Mouse (Mus musculus) hematopoietic stem cell, adult 5-6 weeks (primary cell): Measurements from ENCODE around the gene Rpl41. TPM values are rescaled to one million over a fixed set of nuclear protein-coding genes. Genes with fewer than 3 reads are reported as not detected.
A peak's percentile ranks its signal among the peaks of the same experiment; 100 is the strongest.

ENCODE experiments used
- ATAC-seq, 2 experiments: fragments of 125-278 bp in 1 of 2; replicated peaks in 1 of 2; 2 replicates each; pipeline ENCODE4 v1.8.0; 2016 to 2017; ENCODE audit warnings: inconsistent platforms in 2 of 2, mild to moderate bottlenecking in 2 of 2, moderate number of reproducible peaks in 2 of 2, low read depth in 1 of 2, moderate TSS enrichment in 1 of 2; ENCODE audit not compliant: low FRiP score in 2 of 2, poor library complexity in 2 of 2, severe bottlenecking in 2 of 2, insufficient read depth in 1 of 2, low TSS enrichment in 1 of 2
- total RNA-seq: library from RNA; stranded (forward); fragments of 172-1452, 232-1000 nt; gene quantifications from 2 replicates; pipeline ENCODE4 v1.2.3, GENCODE M21; 2017

Rpl41 gene
- total RNA-seq, 1 experiment from 2014 or later = 2,366 TPM

- ATAC-seq = no peak
These were observed 10.7 kb downstream of the Rpl41 start for GRCm38 (mm10) chr10:128538340-128538870.

- peak; percentile 96 to 98 for ATAC-seq
These were observed 12.7 kb downstream of the Rpl41 start for GRCm38 (mm10) chr10:128536266-128536940.

- peak; percentile 23 to 63 for ATAC-seq
These were observed 13.4 kb downstream of the Rpl41 start for GRCm38 (mm10) chr10:128535624-128536265.

GRCm38 (mm10) chr10:128535206-128535605 lies 13.9 kb downstream of the Rpl41 start:
- ATAC-seq = no peak

- ATAC-seq = no peak
These were observed 22.4 kb downstream of the Rpl41 start for GRCm38 (mm10) chr10:128526366-128527356.

GRCm38 (mm10) chr10:128525671-128526308 lies 23.3 kb downstream of the Rpl41 start, which contains the start of gene Esyt1:
Esyt1 (minus strand) TSS chr10:128525871.
- peak; percentile 87 to 90 for ATAC-seq

- ATAC-seq = peak; percentile 23 to 33; a peak in 3 of 4 replicates
These were observed 24.1 kb downstream of the Rpl41 start for GRCm38 (mm10) chr10:128524732-128525662.

- ATAC-seq = no peak
These were observed 24.9 kb downstream of the Rpl41 start for GRCm38 (mm10) chr10:128524111-128524731.

GRCm38 (mm10) chr10:128522351-128522750 lies 26.8 kb downstream of the Rpl41 start:
- ATAC-seq = no peak

GRCm38 (mm10) chr10:128520591-128520990 lies 28.5 kb downstream of the Rpl41 start:
- ATAC-seq = no peak

GRCm38 (mm10) chr10:128518833-128519232 lies 30.3 kb downstream of the Rpl41 start:
- peak; percentile 17 to 38; a peak in 1 of 4 replicates for ATAC-seq

- peak; percentile 61 to 65; a peak in 3 of 4 replicates for ATAC-seq
These were observed 32.4 kb downstream of the Rpl41 start for GRCm38 (mm10) chr10:128516677-128517076.

GRCm38 (mm10) chr10:128516029-128516428 lies 33.1 kb downstream of the Rpl41 start:
- ATAC-seq = no peak

- no peak for ATAC-seq
These were observed 34.1 kb downstream of the Rpl41 start for GRCm38 (mm10) chr10:128515044-128515443.

GRCm38 (mm10) chr10:128511761-128512160 lies 37.3 kb downstream of the Rpl41 start:
- no peak for ATAC-seq

- no peak for ATAC-seq
These were observed 37.9 kb downstream of the Rpl41 start for GRCm38 (mm10) chr10:128511189-128511588.
